Mouse (Mus musculus): Measurements from ENCODE around the gene Ctcfl. TPM values are rescaled to one million over a fixed set of nuclear protein-coding genes. Genes with fewer than 3 reads are reported as not detected.

Ctcfl gene
- polyA plus RNA-seq, 1 experiment, result not detected

GRCm38 (mm10) chr2:173152436-173153151 lies 33.3 kb upstream of the Ctcfl start, which contains the start of gene Pck1:
Gene Pck1, plus strand, starts transcription at chr2:173153048.
- H3K27ac ChIP-seq (ENCODE audit: insufficient read depth, low read length), result no peak within 1 kb of the TSS
- no peaks in the 10 kb centered on the region for H3K4me1 ChIP-seq (ENCODE audit: control insufficient read depth, insufficient read depth, low read length)
- DNase-seq, result no peak
- TF ChIP-seq POLR2A (IDR thresholded peaks at IDR 0.05; ENCODE audit: borderline replicate concordance, insufficient read depth, low read length) (no peak), CTCF (IDR thresholded peaks at IDR 0.05; ENCODE audit: borderline replicate concordance, insufficient read depth, low read depth, low read length) (no peak)
- WGBS, result 73% methylated on average over 13 of the region's 13 CpGs
- no peak within 1 kb of the TSS for H3K4me3 ChIP-seq (replicated peaks; ENCODE audit: insufficient read depth, low read depth, low read length)
- no peaks in the 10 kb centered on the region for H3K27me3 ChIP-seq (ENCODE audit: control insufficient read depth, insufficient read depth, low read length)

- TF ChIP-seq CTCF (IDR thresholded peaks at IDR 0.05; ENCODE audit: borderline replicate concordance, insufficient read depth, low read depth, low read length) (no peak), POLR2A (IDR thresholded peaks at IDR 0.05; ENCODE audit: borderline replicate concordance, insufficient read depth, low read length) (no peak)
These were observed 32.5 kb upstream of the Ctcfl start for GRCm38 (mm10) chr2:173151784-173152284.

GRCm38 (mm10) chr2:173151352-173151751 lies 32.0 kb upstream of the Ctcfl start:
- 80% methylated on average over 5 of the region's 5 CpGs for WGBS
- DNase-seq, result no peak
- Histone ChIP-seq H3K4me1 (ENCODE audit: control insufficient read depth, insufficient read depth, low read length) (no peaks in the 10 kb centered on the region), H3K27ac (ENCODE audit: insufficient read depth, low read length) (no peak overlapping the region), H3K27me3 (ENCODE audit: control insufficient read depth, insufficient read depth, low read length) (no peaks in the 10 kb centered on the region), H3K4me3 (replicated peaks; ENCODE audit: insufficient read depth, low read depth, low read length) (no peak overlapping the region)
- no peak for TF ChIP-seq CTCF (IDR thresholded peaks at IDR 0.05; ENCODE audit: borderline replicate concordance, insufficient read depth, low read depth, low read length)
- TF ChIP-seq POLR2A (IDR thresholded peaks at IDR 0.05; ENCODE audit: borderline replicate concordance, insufficient read depth, low read length), result no peak

More at GRCm38 (mm10) chr2:173151784-173152284, 32.5 kb upstream of the Ctcfl start:
- no peak overlapping the region for H3K27ac ChIP-seq (ENCODE audit: insufficient read depth, low read length)
- no peaks in the 10 kb centered on the region for H3K27me3 ChIP-seq (ENCODE audit: control insufficient read depth, insufficient read depth, low read length)
- H3K4me1 ChIP-seq (ENCODE audit: control insufficient read depth, insufficient read depth, low read length), result no peaks in the 10 kb centered on the region
- WGBS, result 77% methylated on average over 7 of the region's 7 CpGs
- H3K4me3 ChIP-seq (replicated peaks; ENCODE audit: insufficient read depth, low read depth, low read length), result no peak overlapping the region
- no peak for DNase-seq

- Histone ChIP-seq H3K27me3 (ENCODE audit: control insufficient read depth, insufficient read depth, low read length) (no peaks in the 10 kb centered on the region), H3K4me1 (ENCODE audit: control insufficient read depth, insufficient read depth, low read length) (no peaks in the 10 kb centered on the region), H3K27ac (ENCODE audit: insufficient read depth, low read length) (no peak overlapping the region), H3K4me3 (replicated peaks; ENCODE audit: insufficient read depth, low read depth, low read length) (no peak overlapping the region)
- no peak for DNase-seq
- no peak for TF ChIP-seq POLR2A (IDR thresholded peaks at IDR 0.05; ENCODE audit: borderline replicate concordance, insufficient read depth, low read length)
- no peak for TF ChIP-seq CTCF (IDR thresholded peaks at IDR 0.05; ENCODE audit: borderline replicate concordance, insufficient read depth, low read depth, low read length)
- WGBS, result 91% methylated on average over 5 of the region's 5 CpGs
These were observed 28.7 kb upstream of the Ctcfl start for GRCm38 (mm10) chr2:173148001-173148400.

GRCm38 (mm10) chr2:173146728-173147127 lies 27.4 kb upstream of the Ctcfl start:
- no peak for DNase-seq
- TF ChIP-seq POLR2A (IDR thresholded peaks at IDR 0.05; ENCODE audit: borderline replicate concordance, insufficient read depth, low read length), result no peak
- TF ChIP-seq CTCF (IDR thresholded peaks at IDR 0.05; ENCODE audit: borderline replicate concordance, insufficient read depth, low read depth, low read length), result no peak
- WGBS, result 70% methylated on average over 6 of the region's 6 CpGs
- H3K4me1 ChIP-seq (ENCODE audit: control insufficient read depth, insufficient read depth, low read length), result no peaks in the 10 kb centered on the region
- no peaks in the 10 kb centered on the region for H3K27me3 ChIP-seq (ENCODE audit: control insufficient read depth, insufficient read depth, low read length)
- H3K4me3 ChIP-seq (replicated peaks; ENCODE audit: insufficient read depth, low read depth, low read length), result no peak overlapping the region
- H3K27ac ChIP-seq (ENCODE audit: insufficient read depth, low read length), result no peak overlapping the region

DNA sequence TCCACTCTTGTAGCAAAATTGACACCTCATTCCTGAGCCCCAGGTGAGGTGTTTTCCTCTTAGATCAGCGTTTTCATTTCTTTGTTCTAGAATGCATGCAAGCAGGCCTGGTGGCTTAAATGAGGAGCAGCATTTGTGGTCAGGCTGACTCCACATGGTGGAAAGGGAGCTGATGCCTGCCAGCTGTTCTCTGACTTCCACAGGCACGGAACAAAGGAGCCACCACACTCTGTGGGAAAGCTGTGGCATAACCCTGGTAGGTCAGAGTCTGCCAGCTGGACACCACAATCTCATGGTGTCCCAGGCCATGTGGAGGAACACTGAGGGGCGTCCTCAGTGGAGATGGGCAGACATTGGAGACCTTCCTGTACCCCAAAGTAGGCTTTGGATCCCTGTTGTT lies 26.5 kb upstream of the Ctcfl start:
- H3K4me3 ChIP-seq (replicated peaks; ENCODE audit: insufficient read depth, low read depth, low read length), result no peak overlapping the region
- 48% methylated on average over 3 of the region's 3 CpGs for WGBS
- DNase-seq, result no peak
- H3K27me3 ChIP-seq (ENCODE audit: control insufficient read depth, insufficient read depth, low read length), result no peaks in the 10 kb centered on the region
- H3K27ac ChIP-seq (ENCODE audit: insufficient read depth, low read length), result no peak overlapping the region
- TF ChIP-seq CTCF (IDR thresholded peaks at IDR 0.05; ENCODE audit: borderline replicate concordance, insufficient read depth, low read depth, low read length) (no peak), POLR2A (IDR thresholded peaks at IDR 0.05; ENCODE audit: borderline replicate concordance, insufficient read depth, low read length) (no peak)
- no peaks in the 10 kb centered on the region for H3K4me1 ChIP-seq (ENCODE audit: control insufficient read depth, insufficient read depth, low read length)

DNA sequence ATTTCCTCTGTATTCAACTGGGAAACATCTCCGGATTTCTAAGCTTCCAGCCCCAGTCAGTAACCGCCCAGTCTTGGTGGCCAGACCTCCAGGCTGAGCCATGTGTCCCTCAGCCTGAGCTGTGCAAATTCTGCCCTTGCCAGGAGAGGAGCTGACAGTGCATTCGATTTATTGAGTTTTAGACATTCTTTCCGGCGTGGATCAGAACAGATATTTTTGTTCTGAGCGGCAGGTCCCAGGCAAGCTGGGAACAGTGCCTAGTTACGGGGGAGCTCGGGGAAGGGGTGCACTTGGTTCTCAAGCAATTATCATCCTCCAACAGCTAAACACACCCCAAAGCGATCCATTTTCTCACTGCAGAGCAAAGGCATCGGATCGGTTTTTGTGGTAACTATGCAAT lies 24.3 kb upstream of the Ctcfl start:
- TF ChIP-seq CTCF (IDR thresholded peaks at IDR 0.05; ENCODE audit: borderline replicate concordance, insufficient read depth, low read depth, low read length) (no peak), POLR2A (IDR thresholded peaks at IDR 0.05; ENCODE audit: borderline replicate concordance, insufficient read depth, low read length) (no peak)
- no peak for DNase-seq
- Histone ChIP-seq H3K27ac (ENCODE audit: insufficient read depth, low read length) (no peak overlapping the region), H3K4me3 (replicated peaks; ENCODE audit: insufficient read depth, low read depth, low read length) (no peak overlapping the region), H3K4me1 (ENCODE audit: control insufficient read depth, insufficient read depth, low read length) (no peaks in the 10 kb centered on the region), H3K27me3 (ENCODE audit: control insufficient read depth, insufficient read depth, low read length) (no peaks in the 10 kb centered on the region)
- 54% methylated on average over 11 of the region's 11 CpGs for WGBS

All from cerebellum, adult 2 months (tissue).